9 mouse cellular contexts compared by ENCODE assay signal in genomic region chr12:110736641-110737040, GRCm38 (mm10). TPM values are rescaled to one million over a fixed set of nuclear protein-coding genes. Genes with fewer than 3 reads are reported as not detected.
DNase-seq lines count a peak whose midpoint lies in the region; ATAC-seq lines count a peak whose summit lies in the region.
"Had no signal": no experiment of that assay in that cellular context is flagged by ENCODE, and none has a peak within 500 bp of the region (broad histone marks: within the 10 kb centered on the region; RNA-seq: fewer than 3 reads in every experiment).

No protein-coding gene starts in this region.

- H3K36me3 ChIP-seq in heart, embryonic 10.5 days = 0 out of 2 replicates have a peak, but pooled peaks cover 4% of the 10 kb centered on the region
- no peaks in the 10 kb centered on the region for H3K36me3 ChIP-seq in forebrain, embryonic 12.5 days (replicated peaks)
- no peaks in the 10 kb centered on the region for H3K36me3 ChIP-seq in liver, embryonic 15.5 days (replicated peaks)

- H3K4me1 ChIP-seq in heart, embryonic 10.5 days = peaks cover 18% of the 10 kb centered on the region
- H3K4me1 ChIP-seq in forebrain, embryonic 12.5 days = peaks cover 23% of the 10 kb centered on the region
- peaks cover 27% of the 10 kb centered on the region for H3K4me1 ChIP-seq in liver, embryonic 15.5 days (replicated peaks)

- no peaks in the 10 kb centered on the region for H3K9me3 ChIP-seq in heart, embryonic 10.5 days
- H3K9me3 ChIP-seq in forebrain, embryonic 12.5 days = no peaks in the 10 kb centered on the region
- H3K9me3 ChIP-seq in liver, embryonic 15.5 days (replicated peaks) = no peaks in the 10 kb centered on the region

- peak overlapping the region; percentile 88 for H3K4me3 ChIP-seq in heart, embryonic 10.5 days
- H3K4me3 ChIP-seq in forebrain, embryonic 12.5 days (replicated peaks) = peak overlapping the region; percentile 99; the same call in 1 of the 2 replicates
- H3K4me3 ChIP-seq in liver, embryonic 15.5 days (replicated peaks) = peak overlapping the region; percentile 99

- H3K9ac ChIP-seq in forebrain, embryonic 12.5 days = no peak overlapping the region
- H3K9ac ChIP-seq in liver, embryonic 15.5 days = 0 out of 2 replicates have a peak overlapping the region, but pooled peaks have one; percentile 65

- H3K4me2 ChIP-seq in forebrain, embryonic 12.5 days = peak overlapping the region; percentile 95; the same call in 1 of the 2 replicates
- H3K4me2 ChIP-seq in liver, embryonic 15.5 days = peak overlapping the region; percentile 98

- no peak overlapping the region for H3K27ac ChIP-seq in heart, embryonic 10.5 days
- no peak overlapping the region for H3K27ac ChIP-seq in forebrain, embryonic 12.5 days
- H3K27ac ChIP-seq in liver, embryonic 15.5 days (replicated peaks) = no peak overlapping the region

- WGBS in heart, embryonic 10.5 days = 25% methylated on average over 4 of the region's 4 CpGs
- WGBS in forebrain, embryonic 12.5 days = 19% methylated on average over 4 of the region's 4 CpGs
- WGBS in liver, embryonic 15.5 days (ENCODE audit: insufficient replicate concordance) = 13% methylated on average over 4 of the region's 4 CpGs

- no peak for DNase-seq in heart, embryonic 10.5 days (ENCODE audit: low spot score)
- DNase-seq in heart, postnatal 4 days = no peak
- DNase-seq in B cell, adult 2 months = peak; percentile 15 to 17
- no peak for DNase-seq in right cerebral cortex, adult 18-20 months
- DNase-seq in testis, postnatal 10 days (ENCODE audit: low spot score) = no peak
- DNase-seq in gastrocnemius, postnatal 4 days (ENCODE audit: low spot score in 2 of 2) = no peak

- no peak for ATAC-seq in forebrain, embryonic 12.5 days (ENCODE audit: low FRiP score)
- ATAC-seq in liver, embryonic 15.5 days (ENCODE audit: insufficient read depth) = no peak

- peaks cover 10% of the 10 kb centered on the region; the same call in 1 of the 2 replicates for H3K27me3 ChIP-seq in heart, embryonic 10.5 days (ENCODE audit: insufficient read depth, poor library complexity, severe bottlenecking)
- peaks cover 21% of the 10 kb centered on the region for H3K27me3 ChIP-seq in forebrain, embryonic 12.5 days
- peaks cover 24% of the 10 kb centered on the region for H3K27me3 ChIP-seq in liver, embryonic 15.5 days
- H3K27me3 ChIP-seq: Patski had no signal

RNA-seq across cellular contexts. Expression of gene Wdr20, which starts 1.1 kb away (rescaled TPM):
- 15.4 and 21.6 TPM in 2 replicates for polyA plus RNA-seq in heart, embryonic 10.5 days (2016; fragmentation: Nextera tagmentation; extraction: Ambion mirVana)
- 10 to 100 TPM; 33.7 to 35.2 TPM for total RNA-seq in heart, postnatal 4 days (2021)
- 28.2 and 33.5 TPM in 2 replicates for polyA plus RNA-seq in forebrain, embryonic 12.5 days (2016; fragmentation: Nextera tagmentation; extraction: Ambion mirVana)
- 8.6 and 9.1 TPM in 2 replicates for polyA plus RNA-seq in liver, embryonic 15.5 days (2015; fragmentation: Nextera tagmentation; extraction: Ambion mirVana)
- total RNA-seq in gastrocnemius, postnatal 4 days (2021) = 10 to 100 TPM; 24.6 to 34.2 TPM

RNA-seq across cellular contexts. Expression of gene Hsp90aa1, which starts 34.1 kb away (rescaled TPM):
- polyA plus RNA-seq in heart, embryonic 10.5 days (2016; fragmentation: Nextera tagmentation; extraction: Ambion mirVana) = 620 and 1,082 TPM in 2 replicates
- 100 to 1,000 TPM; 275 to 295 TPM for total RNA-seq in heart, postnatal 4 days (2021)
- polyA plus RNA-seq in forebrain, embryonic 12.5 days (2016; fragmentation: Nextera tagmentation; extraction: Ambion mirVana) = 1,281 and 1,312 TPM in 2 replicates
- polyA plus RNA-seq in liver, embryonic 15.5 days (2015; fragmentation: Nextera tagmentation; extraction: Ambion mirVana) = 464 and 536 TPM in 2 replicates
- total RNA-seq in gastrocnemius, postnatal 4 days (2021) = 100 to 1,000 TPM; 127 to 147 TPM

RNA-seq across cellular contexts. Expression of gene 1700001K19Rik, which starts 54.2 kb away (rescaled TPM):
- 0.15 TPM in 1 of 2 replicates, not detected in the other for polyA plus RNA-seq in heart, embryonic 10.5 days (2016; fragmentation: Nextera tagmentation; extraction: Ambion mirVana)
- not detected for total RNA-seq in heart, postnatal 4 days (2021)
- polyA plus RNA-seq in forebrain, embryonic 12.5 days (2016; fragmentation: Nextera tagmentation; extraction: Ambion mirVana) = not detected in 2 replicates
- polyA plus RNA-seq in liver, embryonic 15.5 days (2015; fragmentation: Nextera tagmentation; extraction: Ambion mirVana) = not detected in 2 replicates
- not detected for total RNA-seq in gastrocnemius, postnatal 4 days (2021)

Comparison
In these comparisons a context has a peak if more than half of its experiments do, and no peak if none do; other contexts are left out.
1. DNase-seq: peak in B cell, adult 2 months (2 of 2); none in heart, embryonic 10.5 days (single experiment), heart, postnatal 4 days (single experiment), right cerebral cortex, adult 18-20 months (single experiment), testis, postnatal 10 days (single experiment) and gastrocnemius, postnatal 4 days (0 of 2).
2. Peak in every context shown above with its lines, with median percentiles within 50 percentile points of each other: H3K4me3 ChIP-seq.